Mouse (Mus musculus) ES-E14 (cell line): Measurements from ENCODE around the gene Sdk2.

Source experiments
- HCFC1 ChIP-seq: IDR thresholded peaks from 2 replicates; pipeline ENCODE4 v1.6.1; 2012; ENCODE audit warnings: low read length, inconsistent platforms, borderline replicate concordance; ENCODE audit not compliant: insufficient read depth
- ZC3H11A ChIP-seq: IDR thresholded peaks from 2 replicates; pipeline ENCODE4 v1.6.1; 2012; ENCODE audit warnings: low read depth, mild to moderate bottlenecking, inconsistent platforms, low read length, borderline replicate concordance
- ZNF384 ChIP-seq: IDR thresholded peaks from 2 replicates; pipeline ENCODE4 v1.6.1; 2012; ENCODE audit warnings: low read depth, low read length, inconsistent platforms

DNA sequence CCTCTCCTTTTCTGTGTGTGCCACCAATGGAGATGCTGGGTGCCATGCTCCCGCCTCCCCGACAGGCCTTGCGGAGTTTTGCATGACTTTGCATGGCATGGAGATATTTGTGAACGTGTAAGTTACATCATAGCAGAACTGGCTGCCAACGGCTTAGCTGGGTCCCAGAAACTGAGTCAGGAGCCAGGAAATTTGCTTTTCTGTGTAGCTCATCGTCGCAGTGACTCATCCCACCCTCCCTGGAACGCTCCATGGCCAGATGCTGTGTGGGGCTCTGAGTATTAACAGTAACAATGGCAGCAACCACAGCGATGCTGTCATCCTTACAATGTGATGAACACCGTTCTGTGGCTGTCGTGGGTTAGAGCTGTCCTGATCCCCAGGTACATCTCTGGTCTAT lies 139.6 kb downstream of the Sdk2 start:
- TF ChIP-seq ZNF384: no peak
- no peak for TF ChIP-seq ZC3H11A
- TF ChIP-seq HCFC1: no peak
